Mouse (Mus musculus): ENCODE data around the gene Gpc3. TPM values are rescaled to one million over a fixed set of nuclear protein-coding genes. Genes with fewer than 3 reads are reported as not detected.

The Gpc3 gene
- polyA plus RNA-seq, 1 experiment, result not detected

- Histone ChIP-seq H3K4me3 (ENCODE audit: insufficient read depth, low read length) (no peak overlapping the region), H3K27ac (ENCODE audit: insufficient read depth, low read depth, low read length) (no peak overlapping the region), H3K4me1 (ENCODE audit: control insufficient read depth, insufficient read depth, low read length) (no peaks in the 10 kb centered on the region)
- TF ChIP-seq POLR2A (IDR thresholded peaks at IDR 0.05; ENCODE audit: borderline replicate concordance, low read depth, low read length) (no peak), CTCF (IDR thresholded peaks at IDR 0.05; ENCODE audit: low read depth, low read length) (no peak)
Measured at GRCm38 (mm10) chrX:52525132-52525531, 88.6 kb downstream of the Gpc3 start.

GRCm38 (mm10) chrX:52514553-52514952 lies 99.2 kb downstream of the Gpc3 start:
- Histone ChIP-seq H3K27ac (ENCODE audit: insufficient read depth, low read depth, low read length) (no peak overlapping the region), H3K4me1 (ENCODE audit: control insufficient read depth, insufficient read depth, low read length) (no peaks in the 10 kb centered on the region), H3K4me3 (ENCODE audit: insufficient read depth, low read length) (no peak overlapping the region)
- no peak for TF ChIP-seq POLR2A (IDR thresholded peaks at IDR 0.05; ENCODE audit: borderline replicate concordance, low read depth, low read length)
- no peak for TF ChIP-seq CTCF (IDR thresholded peaks at IDR 0.05; ENCODE audit: low read depth, low read length)

GRCm38 (mm10) chrX:52511151-52511550 lies 102.6 kb downstream of the Gpc3 start:
- no peak for TF ChIP-seq CTCF (IDR thresholded peaks at IDR 0.05; ENCODE audit: low read depth, low read length)
- TF ChIP-seq POLR2A (IDR thresholded peaks at IDR 0.05; ENCODE audit: borderline replicate concordance, low read depth, low read length), result no peak
- Histone ChIP-seq H3K4me3 (ENCODE audit: insufficient read depth, low read length) (no peak overlapping the region), H3K4me1 (ENCODE audit: control insufficient read depth, insufficient read depth, low read length) (no peaks in the 10 kb centered on the region), H3K27ac (ENCODE audit: insufficient read depth, low read depth, low read length) (no peak overlapping the region)

- Histone ChIP-seq H3K27ac (ENCODE audit: insufficient read depth, low read depth, low read length) (no peak overlapping the region), H3K4me3 (ENCODE audit: insufficient read depth, low read length) (no peak overlapping the region), H3K4me1 (ENCODE audit: control insufficient read depth, insufficient read depth, low read length) (no peaks in the 10 kb centered on the region)
- no peak for TF ChIP-seq CTCF (IDR thresholded peaks at IDR 0.05; ENCODE audit: low read depth, low read length)
- no peak for TF ChIP-seq POLR2A (IDR thresholded peaks at IDR 0.05; ENCODE audit: borderline replicate concordance, low read depth, low read length)
Measured at GRCm38 (mm10) chrX:52503857-52504256, 109.9 kb downstream of the Gpc3 start.

- Histone ChIP-seq H3K27ac (ENCODE audit: insufficient read depth, low read depth, low read length) (no peak overlapping the region), H3K4me1 (ENCODE audit: control insufficient read depth, insufficient read depth, low read length) (no peaks in the 10 kb centered on the region), H3K4me3 (ENCODE audit: insufficient read depth, low read length) (no peak overlapping the region)
- TF ChIP-seq CTCF (IDR thresholded peaks at IDR 0.05; ENCODE audit: low read depth, low read length) (no peak), POLR2A (IDR thresholded peaks at IDR 0.05; ENCODE audit: borderline replicate concordance, low read depth, low read length) (no peak)
Measured at GRCm38 (mm10) chrX:52489461-52489860, 124.3 kb downstream of the Gpc3 start.

- Histone ChIP-seq H3K27ac (ENCODE audit: insufficient read depth, low read depth, low read length) (no peak overlapping the region), H3K4me1 (ENCODE audit: control insufficient read depth, insufficient read depth, low read length) (no peaks in the 10 kb centered on the region), H3K4me3 (ENCODE audit: insufficient read depth, low read length) (no peak overlapping the region)
- no peak for TF ChIP-seq CTCF (IDR thresholded peaks at IDR 0.05; ENCODE audit: low read depth, low read length)
- TF ChIP-seq POLR2A (IDR thresholded peaks at IDR 0.05; ENCODE audit: borderline replicate concordance, low read depth, low read length), result no peak
Measured at GRCm38 (mm10) chrX:52455074-52455588, 158.6 kb downstream of the Gpc3 start.

GRCm38 (mm10) chrX:52453445-52454182 lies 160.1 kb downstream of the Gpc3 start:
- TF ChIP-seq POLR2A (IDR thresholded peaks at IDR 0.05; ENCODE audit: borderline replicate concordance, low read depth, low read length), result no peak
- peak; percentile 46 for TF ChIP-seq CTCF (IDR thresholded peaks at IDR 0.05; ENCODE audit: low read depth, low read length)
- H3K4me1 ChIP-seq (ENCODE audit: control insufficient read depth, insufficient read depth, low read length), result no peaks in the 10 kb centered on the region

GRCm38 (mm10) chrX:52449177-52449576 lies 164.6 kb downstream of the Gpc3 start:
- no peak overlapping the region for H3K4me3 ChIP-seq (ENCODE audit: insufficient read depth, low read length)
- H3K27ac ChIP-seq (ENCODE audit: insufficient read depth, low read depth, low read length), result no peak overlapping the region
- no peaks in the 10 kb centered on the region for H3K4me1 ChIP-seq (ENCODE audit: control insufficient read depth, insufficient read depth, low read length)
- no peak for TF ChIP-seq POLR2A (IDR thresholded peaks at IDR 0.05; ENCODE audit: borderline replicate concordance, low read depth, low read length)
- TF ChIP-seq CTCF (IDR thresholded peaks at IDR 0.05; ENCODE audit: low read depth, low read length), result no peak

More at GRCm38 (mm10) chrX:52453445-52454182, 160.1 kb downstream of the Gpc3 start:
- Histone ChIP-seq H3K27ac (ENCODE audit: insufficient read depth, low read depth, low read length) (no peak overlapping the region), H3K4me3 (ENCODE audit: insufficient read depth, low read length) (no peak overlapping the region)

GRCm38 (mm10) chrX:52448496-52448895 lies 165.3 kb downstream of the Gpc3 start:
- H3K4me1 ChIP-seq (ENCODE audit: control insufficient read depth, insufficient read depth, low read length), result no peaks in the 10 kb centered on the region
- H3K4me3 ChIP-seq (ENCODE audit: insufficient read depth, low read length), result no peak overlapping the region
- no peak for TF ChIP-seq POLR2A (IDR thresholded peaks at IDR 0.05; ENCODE audit: borderline replicate concordance, low read depth, low read length)
- TF ChIP-seq CTCF (IDR thresholded peaks at IDR 0.05; ENCODE audit: low read depth, low read length), result no peak
- no peak overlapping the region for H3K27ac ChIP-seq (ENCODE audit: insufficient read depth, low read depth, low read length)

GRCm38 (mm10) chrX:52446530-52446929 lies 167.2 kb downstream of the Gpc3 start:
- TF ChIP-seq POLR2A (IDR thresholded peaks at IDR 0.05; ENCODE audit: borderline replicate concordance, low read depth, low read length) (no peak), CTCF (IDR thresholded peaks at IDR 0.05; ENCODE audit: low read depth, low read length) (no peak)
- Histone ChIP-seq H3K4me1 (ENCODE audit: control insufficient read depth, insufficient read depth, low read length) (no peaks in the 10 kb centered on the region), H3K4me3 (ENCODE audit: insufficient read depth, low read length) (no peak overlapping the region), H3K27ac (ENCODE audit: insufficient read depth, low read depth, low read length) (no peak overlapping the region)
